Mouse (Mus musculus): ENCODE results near the gene Smyd4. TPM values are rescaled to one million over a fixed set of nuclear protein-coding genes. Genes with fewer than 3 reads are reported as not detected.

Gene Smyd4
- total RNA-seq, 1 experiment, result 28.3 TPM

- DNase-seq (ENCODE audit: low read depth, low spot score), result no peak
- in situ Hi-C loops (cut with MboI; ENCODE audit: low sequenced_read_pairs in 2 of 2, unreplicated experiment in 2 of 2), result no loop called here
- Histone ChIP-seq H3K9me3 (ENCODE audit: control insufficient read depth, insufficient read depth, low read depth, low read length) (no peaks in the 10 kb centered on the region), H3K9ac (ENCODE audit: insufficient read depth, low read depth, low read length, poor library complexity, severe bottlenecking) (no peak within 1 kb of the TSS), H3K4me3 (ENCODE audit: insufficient read depth in 1 of 2, low read depth in 1 of 2, low read length in 2 of 2, poor library complexity in 1 of 2, severe bottlenecking in 1 of 2) (no peak within 1 kb of the TSS), H3K27ac (ENCODE audit: insufficient read depth, low read depth, low read length, poor library complexity, severe bottlenecking) (no peak within 1 kb of the TSS), H3K4me1 (ENCODE audit: control insufficient read depth in 2 of 2, insufficient read depth in 2 of 2, low read length in 2 of 2, poor library complexity in 1 of 2) (peaks cover 0 to 3% of the 10 kb centered on the region in 2 experiments; a peak in 1 of 4 replicates), H3K36me3 (ENCODE audit: control insufficient read depth, insufficient read depth, low read length, poor library complexity, severe bottlenecking) (no peaks in the 10 kb centered on the region)
- TF ChIP-seq HCFC1 (IDR thresholded peaks at IDR 0.05; ENCODE audit: borderline replicate concordance, insufficient read depth, low read length), result no peak
- TF ChIP-seq ZNF384 (IDR thresholded peaks at IDR 0.05; ENCODE audit: low read depth, low read length), result no peak
- no peak for TF ChIP-seq MAFK (IDR thresholded peaks at IDR 0.05; ENCODE audit: insufficient read depth, low read depth, low read length)
- no peak for TF ChIP-seq CHD2 (IDR thresholded peaks at IDR 0.05; ENCODE audit: low read depth, low read length)
- no peak for TF ChIP-seq ZC3H11A (IDR thresholded peaks at IDR 0.05; ENCODE audit: borderline replicate concordance, low read depth, low read length)
Observed at GRCm38 (mm10) chr11:75439363-75439762, 91.1 kb downstream of the Smyd4 start, which contains the start of gene Serpinf2. Serpinf2 (minus strand) TSS chr11:75439591.

DNA sequence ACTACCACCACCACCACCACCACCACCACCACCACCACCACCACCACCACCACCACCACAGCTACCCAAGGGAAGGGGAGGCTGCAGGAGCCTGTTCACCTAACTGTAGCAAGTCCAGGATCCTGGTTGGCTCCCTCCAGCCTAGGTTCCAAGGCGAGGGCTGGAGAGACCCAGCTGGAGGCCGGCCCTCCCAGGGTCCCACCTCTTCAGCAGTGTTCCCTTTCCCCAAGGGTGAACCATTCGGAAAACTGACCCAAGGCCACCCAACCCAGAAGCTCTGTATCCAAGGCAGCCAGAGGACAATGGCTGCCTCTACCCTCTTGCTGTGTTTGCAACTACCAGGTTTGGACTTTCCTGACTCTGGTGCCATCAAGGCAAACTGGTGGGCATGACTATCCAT lies 91.7 kb downstream of the Smyd4 start:
- Histone ChIP-seq H3K9me3 (ENCODE audit: control insufficient read depth, insufficient read depth, low read depth, low read length) (no peaks in the 10 kb centered on the region), H3K4me3 (ENCODE audit: insufficient read depth in 1 of 2, low read depth in 1 of 2, low read length in 2 of 2, poor library complexity in 1 of 2, severe bottlenecking in 1 of 2) (no peak overlapping the region), H3K4me1 (ENCODE audit: control insufficient read depth in 2 of 2, insufficient read depth in 2 of 2, low read length in 2 of 2, poor library complexity in 1 of 2) (peaks cover 0 to 3% of the 10 kb centered on the region in 2 experiments; a peak in 1 of 4 replicates), H3K36me3 (ENCODE audit: control insufficient read depth, insufficient read depth, low read length, poor library complexity, severe bottlenecking) (no peaks in the 10 kb centered on the region), H3K27ac (ENCODE audit: insufficient read depth, low read depth, low read length, poor library complexity, severe bottlenecking) (no peak overlapping the region), H3K9ac (ENCODE audit: insufficient read depth, low read depth, low read length, poor library complexity, severe bottlenecking) (no peak overlapping the region)
- no peak for DNase-seq (ENCODE audit: low read depth, low spot score)
- TF ChIP-seq ZC3H11A (IDR thresholded peaks at IDR 0.05; ENCODE audit: borderline replicate concordance, low read depth, low read length), result no peak
- TF ChIP-seq HCFC1 (IDR thresholded peaks at IDR 0.05; ENCODE audit: borderline replicate concordance, insufficient read depth, low read length), result no peak
- no peak for TF ChIP-seq MAFK (IDR thresholded peaks at IDR 0.05; ENCODE audit: insufficient read depth, low read depth, low read length)
- no peak for TF ChIP-seq CHD2 (IDR thresholded peaks at IDR 0.05; ENCODE audit: low read depth, low read length)
- no peak for TF ChIP-seq ZNF384 (IDR thresholded peaks at IDR 0.05; ENCODE audit: low read depth, low read length)
- in situ Hi-C loops (cut with MboI; ENCODE audit: low sequenced_read_pairs in 2 of 2, unreplicated experiment in 2 of 2), result no loop called here

- TF ChIP-seq HCFC1 (IDR thresholded peaks at IDR 0.05; ENCODE audit: borderline replicate concordance, insufficient read depth, low read length) (no peak), ZC3H11A (IDR thresholded peaks at IDR 0.05; ENCODE audit: borderline replicate concordance, low read depth, low read length) (no peak), CHD2 (IDR thresholded peaks at IDR 0.05; ENCODE audit: low read depth, low read length) (no peak)
- Histone ChIP-seq H3K4me3 (ENCODE audit: insufficient read depth in 1 of 2, low read depth in 1 of 2, low read length in 2 of 2, poor library complexity in 1 of 2, severe bottlenecking in 1 of 2) (no peak overlapping the region), H3K27ac (ENCODE audit: insufficient read depth, low read depth, low read length, poor library complexity, severe bottlenecking) (no peak overlapping the region), H3K36me3 (ENCODE audit: control insufficient read depth, insufficient read depth, low read length, poor library complexity, severe bottlenecking) (no peaks in the 10 kb centered on the region), H3K4me1 (ENCODE audit: control insufficient read depth in 2 of 2, insufficient read depth in 2 of 2, low read length in 2 of 2, poor library complexity in 1 of 2) (peaks cover 0 to 3% of the 10 kb centered on the region in 2 experiments; a peak in 1 of 4 replicates), H3K9me3 (ENCODE audit: control insufficient read depth, insufficient read depth, low read depth, low read length) (no peaks in the 10 kb centered on the region), H3K9ac (ENCODE audit: insufficient read depth, low read depth, low read length, poor library complexity, severe bottlenecking) (no peak overlapping the region)
- in situ Hi-C loops (cut with MboI; ENCODE audit: low sequenced_read_pairs in 2 of 2, unreplicated experiment in 2 of 2), result no loop called here
- no peak for DNase-seq (ENCODE audit: low read depth, low spot score)
Observed at GRCm38 (mm10) chr11:75441034-75441433, 92.8 kb downstream of the Smyd4 start.

DNA sequence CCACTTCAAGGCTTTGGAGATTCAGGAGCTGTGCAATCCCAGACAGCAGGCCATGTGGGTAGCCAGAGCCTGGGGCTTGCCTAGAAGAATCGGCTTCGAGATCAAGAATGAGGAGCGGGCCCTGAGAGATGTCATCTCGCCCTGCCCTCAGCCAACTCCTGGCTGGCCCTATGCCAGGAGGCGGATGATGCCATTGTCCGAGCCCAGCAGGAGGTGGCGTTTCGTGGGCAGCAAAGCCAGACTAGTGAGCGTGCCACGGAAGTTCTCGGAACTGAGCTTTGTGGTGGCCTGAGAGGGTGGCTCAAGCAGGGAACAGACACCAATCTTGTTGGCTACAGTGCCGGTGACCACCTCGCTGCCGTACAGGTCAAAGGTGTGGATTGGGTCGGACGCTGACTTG lies 93.4 kb downstream of the Smyd4 start:
- DNase-seq (ENCODE audit: low read depth, low spot score), result no peak
- TF ChIP-seq ZNF384 (IDR thresholded peaks at IDR 0.05; ENCODE audit: low read depth, low read length) (no peak), HCFC1 (IDR thresholded peaks at IDR 0.05; ENCODE audit: borderline replicate concordance, insufficient read depth, low read length) (no peak), CHD2 (IDR thresholded peaks at IDR 0.05; ENCODE audit: low read depth, low read length) (no peak), ZC3H11A (IDR thresholded peaks at IDR 0.05; ENCODE audit: borderline replicate concordance, low read depth, low read length) (no peak), MAFK (IDR thresholded peaks at IDR 0.05; ENCODE audit: insufficient read depth, low read depth, low read length) (no peak)
- in situ Hi-C loops (cut with MboI; ENCODE audit: low sequenced_read_pairs in 2 of 2, unreplicated experiment in 2 of 2), result no loop called here
- Histone ChIP-seq H3K9ac (ENCODE audit: insufficient read depth, low read depth, low read length, poor library complexity, severe bottlenecking) (no peak overlapping the region), H3K36me3 (ENCODE audit: control insufficient read depth, insufficient read depth, low read length, poor library complexity, severe bottlenecking) (no peaks in the 10 kb centered on the region), H3K27ac (ENCODE audit: insufficient read depth, low read depth, low read length, poor library complexity, severe bottlenecking) (no peak overlapping the region), H3K9me3 (ENCODE audit: control insufficient read depth, insufficient read depth, low read depth, low read length) (no peaks in the 10 kb centered on the region), H3K4me3 (ENCODE audit: insufficient read depth in 1 of 2, low read depth in 1 of 2, low read length in 2 of 2, poor library complexity in 1 of 2, severe bottlenecking in 1 of 2) (no peak overlapping the region), H3K4me1 (ENCODE audit: control insufficient read depth in 2 of 2, insufficient read depth in 2 of 2, low read length in 2 of 2, poor library complexity in 1 of 2) (peaks cover 0 to 3% of the 10 kb centered on the region in 2 experiments; a peak in 1 of 4 replicates)

DNA sequence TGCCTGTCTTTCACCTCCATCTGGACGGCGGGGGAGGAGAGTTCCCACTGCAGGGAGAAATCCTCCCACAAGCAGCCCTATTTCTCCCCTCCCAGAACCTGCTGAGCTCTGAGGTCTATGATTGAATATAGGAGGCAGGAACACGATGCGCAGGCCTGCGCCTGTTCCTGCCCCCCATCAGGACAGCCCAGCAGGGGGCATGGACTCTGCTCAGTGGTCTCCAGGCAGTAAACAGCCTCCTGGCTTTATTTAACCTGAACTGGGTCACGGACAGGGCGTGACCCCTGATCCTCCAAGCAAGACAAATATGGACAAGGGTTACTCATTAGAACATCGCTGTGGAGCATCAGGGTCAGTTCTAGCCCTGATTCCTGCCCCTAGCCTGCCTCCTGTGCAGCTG lies 95.5 kb downstream of the Smyd4 start:
- Histone ChIP-seq H3K9me3 (ENCODE audit: control insufficient read depth, insufficient read depth, low read depth, low read length) (no peaks in the 10 kb centered on the region), H3K36me3 (ENCODE audit: control insufficient read depth, insufficient read depth, low read length, poor library complexity, severe bottlenecking) (peaks cover 4% of the 10 kb centered on the region; the same call in 1 of the 2 replicates), H3K27ac (ENCODE audit: insufficient read depth, low read depth, low read length, poor library complexity, severe bottlenecking) (no peak overlapping the region), H3K9ac (ENCODE audit: insufficient read depth, low read depth, low read length, poor library complexity, severe bottlenecking) (no peak overlapping the region), H3K4me3 (ENCODE audit: insufficient read depth in 1 of 2, low read depth in 1 of 2, low read length in 2 of 2, poor library complexity in 1 of 2, severe bottlenecking in 1 of 2) (no peak overlapping the region), H3K4me1 (ENCODE audit: control insufficient read depth in 2 of 2, insufficient read depth in 2 of 2, low read length in 2 of 2, poor library complexity in 1 of 2) (peaks cover 0 to 3% of the 10 kb centered on the region in 2 experiments; a peak in 1 of 4 replicates)
- TF ChIP-seq MAFK (IDR thresholded peaks at IDR 0.05; ENCODE audit: insufficient read depth, low read depth, low read length) (no peak), CHD2 (IDR thresholded peaks at IDR 0.05; ENCODE audit: low read depth, low read length) (no peak), ZNF384 (IDR thresholded peaks at IDR 0.05; ENCODE audit: low read depth, low read length) (no peak), ZC3H11A (IDR thresholded peaks at IDR 0.05; ENCODE audit: borderline replicate concordance, low read depth, low read length) (no peak), HCFC1 (IDR thresholded peaks at IDR 0.05; ENCODE audit: borderline replicate concordance, insufficient read depth, low read length) (no peak)
- DNase-seq (ENCODE audit: low read depth, low spot score), result no peak
- in situ Hi-C loops (cut with MboI; ENCODE audit: low sequenced_read_pairs in 2 of 2, unreplicated experiment in 2 of 2), result no loop called here

Measured in ES-E14 (cell line).